Mouse (Mus musculus) cerebellum, postnatal 4 days (tissue): Measurements from ENCODE around the gene Tgoln1.

Experiments
- DNase-seq, 2 experiments: peaks; one replicate each; pipeline ENCODE4 v3.0.0; 2022; ENCODE audit warnings: low spot score in 2 of 2, mixed read lengths in 1 of 2

The Tgoln1 gene

DNA sequence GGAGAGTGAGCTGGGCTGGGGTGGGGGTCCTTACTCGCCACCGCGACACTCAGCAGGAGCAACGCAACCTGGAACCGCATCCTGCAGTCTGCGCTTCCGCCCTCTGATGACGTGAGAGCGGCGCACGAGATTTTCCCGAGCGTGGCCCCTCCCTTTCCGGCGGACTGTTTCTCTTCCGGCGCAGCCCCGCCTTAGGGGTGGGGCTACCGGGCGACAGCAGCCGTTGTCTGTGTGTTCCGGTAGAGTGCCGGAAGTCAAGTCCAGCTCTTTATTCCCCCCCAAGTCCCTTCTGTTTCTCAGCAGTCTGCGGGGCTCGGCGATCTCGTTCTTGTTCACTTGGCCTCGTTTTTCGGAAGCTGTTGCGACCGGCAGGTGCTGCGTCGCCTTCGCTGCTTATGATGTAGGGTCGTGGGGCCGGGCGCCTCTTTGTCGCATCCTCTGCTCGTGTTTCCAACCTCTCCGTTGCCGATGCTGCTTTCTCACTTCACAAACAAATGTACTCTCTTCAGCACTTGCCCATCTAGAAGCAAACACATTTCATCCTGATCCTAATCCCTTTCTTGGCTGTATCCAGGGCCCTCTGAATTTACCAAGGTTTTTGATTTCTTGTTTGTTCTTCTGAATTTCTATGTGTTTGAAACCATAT lies at the start of gene Tgoln1:
TSS of gene Tgoln1 (minus strand) at position 358 of the 646 bp plus-strand sequence.
- peak; percentile 77 to 90 for DNase-seq

GRCm38 (mm10) chr6:72664290-72664689 lies 47.5 kb upstream of the Tgoln1 start:
- DNase-seq: no peak

DNA sequence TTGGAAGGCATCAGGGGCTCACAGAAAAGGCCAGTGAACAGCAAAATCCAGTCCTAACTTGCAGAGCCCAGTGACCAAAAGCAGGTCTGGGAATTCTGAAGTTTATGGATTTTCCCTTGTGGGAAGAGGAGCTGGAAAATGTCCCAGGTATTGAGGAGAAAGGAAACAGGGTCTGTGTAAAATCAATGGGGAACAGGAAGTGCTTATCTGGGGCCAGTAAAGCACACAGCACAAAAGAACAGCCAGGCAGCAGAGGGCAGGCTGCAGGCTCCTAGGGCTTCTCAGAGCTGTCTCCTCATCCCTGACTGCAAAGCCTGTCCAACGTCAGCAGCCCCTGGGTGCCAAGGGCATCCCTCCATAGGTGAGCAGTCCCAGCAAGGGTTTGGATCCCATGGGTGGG lies 46.2 kb upstream of the Tgoln1 start:
- DNase-seq: no peak

- DNase-seq: no peak
Measured at GRCm38 (mm10) chr6:72660391-72660720, 43.6 kb upstream of the Tgoln1 start.

DNA sequence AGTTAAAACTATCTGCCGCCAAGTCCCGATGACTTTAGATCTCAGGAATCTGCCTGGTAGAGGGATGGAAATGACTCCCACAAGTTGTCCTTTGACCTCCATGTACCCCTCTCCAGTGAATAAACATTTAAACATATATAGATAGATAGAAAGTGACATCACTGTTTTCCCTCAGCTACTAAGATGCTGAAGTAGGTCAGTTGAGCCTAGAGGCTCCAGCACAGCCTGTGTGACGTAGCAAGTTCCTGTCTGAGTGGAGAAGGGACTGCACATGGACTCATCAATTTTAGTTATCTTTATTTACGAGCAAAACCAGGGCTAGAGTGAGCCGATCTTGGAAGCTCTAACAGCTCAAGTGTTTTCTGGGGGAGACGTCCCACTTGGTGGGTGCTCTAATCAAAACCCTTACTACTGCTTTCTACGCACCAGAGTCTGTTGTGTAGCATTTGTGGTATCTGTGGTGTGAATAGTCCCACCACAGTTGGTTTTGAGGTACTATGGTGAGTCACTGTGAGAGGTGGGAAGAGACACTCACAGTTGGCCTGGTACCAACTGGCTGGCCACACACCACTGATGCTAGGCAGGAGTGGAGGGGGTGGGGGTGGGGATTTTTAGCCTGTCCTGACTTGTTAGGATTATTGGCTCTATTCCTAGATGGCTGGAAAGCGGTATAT lies 43.1 kb upstream of the Tgoln1 start:
- DNase-seq: no peak

DNA sequence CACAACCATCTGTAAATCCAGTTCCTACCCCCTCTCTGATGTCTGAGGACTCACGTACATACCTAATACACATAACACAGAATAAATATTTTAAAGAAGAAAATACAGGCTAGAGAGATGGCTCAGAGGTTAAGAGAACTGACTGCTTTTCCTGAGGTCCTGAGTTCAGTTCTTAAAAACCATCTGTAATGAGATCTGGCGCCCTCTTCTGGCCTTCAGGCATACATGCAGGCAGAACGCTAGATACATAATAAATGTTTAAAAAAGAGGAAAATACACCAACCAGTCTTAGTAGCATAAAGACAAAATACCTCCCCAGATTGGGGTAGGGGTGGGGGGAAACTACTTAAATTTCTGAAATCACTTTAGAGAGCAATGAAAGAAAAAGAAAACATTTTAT lies 41.2 kb upstream of the Tgoln1 start:
- DNase-seq: no peak

DNA sequence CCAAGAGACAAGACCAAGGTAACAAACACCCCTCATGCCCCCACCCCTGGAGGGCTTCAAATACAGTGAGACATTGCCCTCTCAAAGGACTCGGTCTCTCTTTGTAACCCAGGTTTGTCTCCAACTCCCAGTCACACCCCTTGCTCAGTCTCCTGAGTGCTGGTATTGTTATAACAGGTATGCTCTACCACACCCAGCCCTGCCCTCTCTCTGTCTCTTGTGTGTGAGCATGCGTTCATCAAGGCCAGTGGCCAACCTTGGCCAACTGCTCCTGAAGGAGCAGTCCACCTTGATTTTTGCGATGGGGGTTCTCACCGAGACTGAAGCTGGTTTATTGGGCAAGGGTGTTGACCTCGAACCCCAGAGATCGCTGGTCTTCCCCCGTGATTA lies 39.2 kb upstream of the Tgoln1 start:
- no peak for DNase-seq

- no peak for DNase-seq
Measured at GRCm38 (mm10) chr6:72655309-72656052, 38.7 kb upstream of the Tgoln1 start.

GRCm38 (mm10) chr6:72654355-72654754 lies 37.6 kb upstream of the Tgoln1 start:
- no peak for DNase-seq

DNA sequence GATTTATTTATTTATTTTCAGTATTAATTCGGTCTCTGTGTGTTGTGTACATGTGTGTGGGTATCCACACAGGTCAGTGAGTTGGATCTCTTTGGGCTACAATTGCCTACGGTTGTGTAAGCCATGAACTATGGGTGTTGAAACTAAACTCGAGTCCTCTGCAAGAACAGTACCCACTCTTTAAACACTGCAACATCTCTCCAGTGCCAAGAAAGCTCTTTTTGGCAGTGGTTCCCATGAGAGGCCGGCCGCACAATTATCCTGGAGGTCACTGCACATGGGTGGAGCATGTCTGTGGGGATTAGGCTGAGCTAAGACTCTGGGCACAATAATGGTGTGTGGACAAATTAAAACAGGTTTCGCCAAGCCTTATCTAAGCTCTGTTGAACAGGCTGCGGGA lies 36.6 kb upstream of the Tgoln1 start:
- DNase-seq: no peak

- no peak for DNase-seq
Measured at GRCm38 (mm10) chr6:72650338-72650851, 33.6 kb upstream of the Tgoln1 start.

GRCm38 (mm10) chr6:72648002-72648595 lies 31.3 kb upstream of the Tgoln1 start:
- no peak for DNase-seq

DNA sequence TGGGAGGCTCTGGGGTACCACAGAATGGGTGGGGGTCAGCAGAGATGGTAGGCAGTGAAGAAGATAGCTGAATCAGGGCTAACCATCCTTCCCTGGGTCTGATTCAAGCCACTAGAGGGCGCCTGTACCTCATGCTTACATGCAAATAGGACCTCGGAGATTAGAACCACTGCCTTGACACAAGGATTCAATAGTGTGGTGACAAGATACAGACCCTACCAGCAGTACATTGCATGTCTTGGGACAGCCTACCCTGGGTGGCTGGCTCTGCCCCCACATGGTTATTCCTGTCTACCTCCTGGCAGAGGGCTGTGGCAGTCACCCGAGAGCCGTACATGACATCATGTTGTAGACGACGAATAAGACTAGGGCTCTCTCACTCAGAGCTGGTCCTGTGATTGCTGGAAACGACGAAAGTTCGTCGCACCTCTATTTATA lies 30.6 kb upstream of the Tgoln1 start:
- DNase-seq: peak; percentile 53 to 79

- DNase-seq: no peak
Measured at GRCm38 (mm10) chr6:72645364-72645763, 28.6 kb upstream of the Tgoln1 start.

GRCm38 (mm10) chr6:72644576-72644975 lies 27.8 kb upstream of the Tgoln1 start:
- no peak for DNase-seq

DNA sequence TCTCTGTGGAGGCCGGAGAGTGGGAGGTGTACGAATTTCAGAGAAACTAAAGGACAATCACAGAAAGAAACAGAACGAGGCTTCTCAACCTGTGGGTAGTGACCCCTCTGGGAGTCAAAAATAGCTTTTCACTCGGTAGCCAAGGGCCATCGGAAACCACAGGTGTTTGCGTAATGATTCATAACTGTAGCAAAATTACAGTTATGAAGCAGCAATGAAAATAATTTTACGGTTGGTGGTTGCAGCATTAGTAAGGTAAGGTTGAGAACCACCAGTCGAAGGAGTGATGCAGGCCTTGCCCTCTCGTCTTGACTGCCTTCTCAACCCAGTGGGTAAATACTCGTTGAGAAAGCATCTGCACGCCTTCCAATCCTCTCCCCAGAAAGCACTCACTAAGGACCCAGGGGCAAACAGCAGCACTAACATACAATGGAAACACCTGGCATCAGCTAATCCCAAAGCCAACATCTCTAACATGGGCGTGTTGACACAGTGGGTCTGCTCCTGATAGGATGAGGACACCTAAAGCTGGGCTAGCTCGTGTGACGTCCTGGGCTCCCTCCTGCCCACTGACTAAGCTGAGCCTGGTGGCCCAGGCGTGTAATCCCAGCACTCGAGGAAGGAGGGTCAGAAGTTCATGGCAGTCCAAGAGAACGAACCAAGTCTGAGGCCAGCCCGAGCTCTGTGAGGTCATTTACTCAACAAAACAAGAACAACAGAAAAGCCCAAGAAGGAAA lies 24.6 kb upstream of the Tgoln1 start:
- DNase-seq: no peak

GRCm38 (mm10) chr6:72636940-72637339 lies 20.1 kb upstream of the Tgoln1 start:
- DNase-seq: no peak

DNA sequence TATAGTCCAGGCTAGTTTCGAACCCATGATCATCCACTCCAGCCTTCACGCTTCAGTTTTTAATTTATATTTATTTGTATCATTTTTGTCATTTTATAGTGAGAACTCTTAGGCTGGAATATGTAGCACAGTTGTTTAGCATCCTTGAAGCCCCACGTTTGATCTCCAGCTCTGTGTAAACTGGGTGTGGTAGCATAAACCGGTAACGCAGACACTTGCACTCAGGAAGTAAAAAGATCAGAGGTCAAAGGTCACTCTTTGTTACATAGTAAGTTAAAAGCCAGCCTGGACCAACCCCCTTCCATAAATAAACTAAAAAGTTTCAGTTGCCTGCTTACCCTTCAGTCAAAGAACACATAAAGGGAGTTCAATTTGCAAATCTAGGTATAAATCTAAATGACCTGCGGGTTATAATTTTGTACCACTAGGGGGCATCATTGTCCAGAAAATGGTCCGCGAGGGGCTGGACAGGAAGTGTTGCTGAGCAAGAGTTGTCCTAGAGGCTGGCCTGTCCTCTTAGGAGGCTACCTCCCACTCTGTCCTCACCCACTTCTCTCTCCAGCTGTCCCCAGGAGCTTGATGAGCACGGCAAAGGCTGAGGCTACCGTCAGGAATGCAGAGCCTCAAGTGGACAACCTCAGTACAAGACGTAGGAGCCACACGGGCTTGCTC lies 19.1 kb upstream of the Tgoln1 start:
- DNase-seq: no peak

DNA sequence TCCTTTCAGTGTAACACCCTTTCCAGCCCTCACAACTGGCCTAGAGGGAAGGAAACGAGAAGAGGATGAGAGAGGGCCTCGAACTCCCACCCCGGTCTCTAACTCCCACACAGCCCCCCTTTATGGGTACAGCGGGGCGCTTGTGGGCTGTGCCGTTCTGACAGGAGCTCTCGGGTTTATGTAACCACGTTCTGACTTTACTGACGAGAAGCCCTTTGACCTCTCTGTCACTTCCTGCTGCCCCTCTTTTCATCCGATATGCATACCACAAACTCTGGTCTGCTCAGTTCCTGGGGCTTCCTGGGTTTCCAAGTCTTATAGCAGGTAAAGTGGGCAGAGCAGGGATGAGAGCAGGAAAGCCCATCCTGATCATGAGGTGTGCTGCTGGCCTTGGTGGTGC lies 17.5 kb upstream of the Tgoln1 start:
- DNase-seq: no peak

DNA sequence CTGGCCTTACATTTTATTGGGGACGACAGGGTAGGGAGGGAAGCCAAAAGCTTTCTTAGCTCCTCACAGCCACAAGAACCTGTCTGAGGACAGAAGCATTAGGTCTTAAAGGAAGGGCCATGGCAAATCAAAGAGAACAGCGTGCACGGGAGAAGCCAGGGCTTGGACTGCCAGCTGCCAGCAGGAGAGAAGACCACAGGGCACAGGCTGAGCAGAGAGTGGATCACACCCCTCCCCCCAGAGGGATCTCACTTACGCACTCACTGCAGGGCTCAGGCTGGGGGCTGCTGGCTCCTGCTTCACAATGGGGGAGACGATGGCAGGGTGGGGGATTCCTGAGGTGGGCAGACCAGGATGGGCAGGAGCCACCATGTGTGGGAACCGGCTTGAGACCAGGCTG lies 14.9 kb upstream of the Tgoln1 start:
- DNase-seq: peak in 1 of 2 experiments; percentile 38

DNA sequence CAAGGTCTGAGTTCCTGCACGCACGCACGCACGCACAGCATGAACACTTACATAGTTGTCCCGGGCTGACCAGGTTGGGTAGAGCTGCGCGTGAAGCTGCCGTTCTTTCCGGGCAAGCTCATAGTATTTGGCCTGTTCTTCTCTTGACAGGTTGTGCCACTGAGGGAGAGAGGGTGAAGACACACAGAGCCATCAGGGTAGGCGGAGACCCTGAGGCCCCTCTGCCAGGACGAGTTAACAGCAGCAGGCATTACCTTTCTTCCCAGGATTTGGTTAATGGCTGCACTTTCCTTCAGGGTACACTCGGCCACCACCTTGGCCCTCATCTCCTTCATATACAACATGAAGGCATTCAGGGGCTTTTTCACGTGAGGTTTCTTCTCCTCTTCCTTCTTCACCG lies 14.2 kb upstream of the Tgoln1 start:
- no peak for DNase-seq
